Mouse (Mus musculus) embryo, embryonic 11 days (tissue): Measurements from ENCODE around the gene Zfp523.
A peak's percentile ranks its signal among the peaks of the same experiment; 100 is the strongest.

ENCODE experiments used
- DNase-seq: peaks from one replicate; pipeline ENCODE4 v3.0.0-alpha.2; 2015

The Zfp523 gene

DNA sequence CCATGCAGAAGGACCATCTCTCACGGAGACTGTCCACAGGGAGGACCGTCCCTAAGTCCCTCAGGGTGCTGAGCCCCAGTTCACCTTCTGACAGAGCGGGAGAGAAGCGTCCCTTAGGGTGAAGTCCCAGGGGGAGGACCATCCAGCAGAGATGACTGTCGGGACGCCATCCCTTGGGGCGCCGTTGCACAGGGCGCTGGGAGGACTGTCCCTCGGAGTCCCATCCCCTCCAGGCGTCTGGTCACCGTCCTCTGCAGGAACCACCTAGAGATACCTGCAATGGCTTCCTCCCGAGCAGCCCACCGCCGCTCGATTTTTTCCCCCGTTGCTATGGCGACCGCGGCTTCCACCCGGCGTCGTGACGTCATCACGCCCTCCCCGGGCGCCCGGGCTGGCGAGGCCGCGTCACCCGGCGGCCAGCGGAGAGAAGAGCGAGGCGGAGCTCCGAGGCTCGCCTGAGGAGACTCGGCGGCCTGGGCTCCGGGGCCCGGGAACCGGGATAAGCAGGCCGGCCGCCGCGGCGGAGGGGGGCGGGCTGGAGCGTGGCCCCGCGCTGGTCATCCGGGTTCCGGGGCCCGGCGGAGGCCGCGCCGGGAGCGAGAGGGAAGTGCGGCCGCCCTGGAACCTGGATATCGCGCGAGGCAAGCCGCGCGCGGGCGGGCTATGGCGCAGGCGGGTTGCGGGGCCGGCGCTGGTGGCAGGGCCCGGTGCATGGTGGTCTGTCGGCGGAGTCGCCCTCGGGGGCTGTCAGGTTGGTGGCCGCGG, at the start of gene Zfp523:
Gene Zfp523 (plus strand): TSS at position 355 of the 765 bp plus-strand sequence.
- DNase-seq: peak; percentile 96

DNA sequence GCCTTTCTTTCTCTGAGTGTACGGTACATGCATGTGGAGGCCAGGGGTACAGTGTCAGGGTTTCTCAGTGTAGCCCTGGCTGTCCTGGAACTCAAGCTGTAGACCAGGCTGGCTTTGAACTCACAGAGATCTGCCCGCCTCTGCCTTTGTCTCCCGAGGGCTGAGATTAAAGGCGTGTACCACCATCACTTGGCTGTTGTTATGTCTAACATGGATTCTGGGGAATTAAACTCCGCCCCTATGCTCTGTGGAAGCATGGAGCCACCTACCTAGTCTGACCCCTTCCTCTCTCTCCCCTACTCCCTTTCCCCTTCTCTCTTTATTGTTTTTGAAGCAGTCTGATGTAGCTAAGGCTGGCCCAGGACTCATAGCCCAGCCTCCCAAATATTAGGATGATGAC, 47.1 kb upstream of the Zfp523 start:
- DNase-seq: no peak

- no peak for DNase-seq
Observed at GRCm38 (mm10) chr17:28130391-28131125, 46.4 kb upstream of the Zfp523 start.

DNA sequence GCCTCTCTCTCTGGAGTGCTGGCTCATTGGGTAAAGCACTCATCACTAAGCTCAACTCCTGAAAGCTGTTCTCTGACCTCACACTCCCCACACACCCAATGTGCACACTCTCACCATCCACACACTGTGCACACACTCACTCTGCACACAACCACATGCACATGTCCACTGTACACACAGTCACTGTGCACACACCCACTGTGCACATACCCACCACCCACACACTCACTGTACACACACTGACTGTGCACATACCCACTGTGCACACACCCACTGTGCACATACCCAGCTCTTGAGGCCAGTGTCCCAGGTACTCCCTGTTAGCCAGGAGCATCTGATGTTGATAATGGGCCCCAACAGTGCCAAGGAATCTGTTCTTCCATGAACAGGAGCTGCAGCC, 45.8 kb upstream of the Zfp523 start:
- DNase-seq: no peak

DNA sequence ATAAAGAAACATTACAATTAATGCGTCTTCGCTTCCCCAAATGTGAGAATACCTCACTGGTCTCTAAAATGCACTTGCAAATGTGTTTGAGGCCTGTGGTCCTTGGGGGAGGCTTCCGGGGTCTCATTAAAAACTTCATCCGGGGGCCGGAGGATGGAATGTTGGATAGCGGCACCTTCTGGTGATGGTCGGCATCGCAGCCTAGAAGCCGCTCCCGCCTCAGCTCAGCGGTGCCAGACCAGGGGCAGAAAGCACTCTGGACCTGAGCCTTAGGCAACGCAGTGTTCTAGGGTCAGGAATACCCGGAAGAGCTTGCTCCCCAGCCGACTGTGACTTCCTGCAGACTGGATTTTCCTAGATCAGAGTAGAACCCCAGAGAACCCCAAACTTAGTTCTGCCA, 43.7 kb upstream of the Zfp523 start:
- DNase-seq: peak; percentile 83

GRCm38 (mm10) chr17:28135496-28135895, 41.4 kb upstream of the Zfp523 start:
- no peak for DNase-seq

DNA sequence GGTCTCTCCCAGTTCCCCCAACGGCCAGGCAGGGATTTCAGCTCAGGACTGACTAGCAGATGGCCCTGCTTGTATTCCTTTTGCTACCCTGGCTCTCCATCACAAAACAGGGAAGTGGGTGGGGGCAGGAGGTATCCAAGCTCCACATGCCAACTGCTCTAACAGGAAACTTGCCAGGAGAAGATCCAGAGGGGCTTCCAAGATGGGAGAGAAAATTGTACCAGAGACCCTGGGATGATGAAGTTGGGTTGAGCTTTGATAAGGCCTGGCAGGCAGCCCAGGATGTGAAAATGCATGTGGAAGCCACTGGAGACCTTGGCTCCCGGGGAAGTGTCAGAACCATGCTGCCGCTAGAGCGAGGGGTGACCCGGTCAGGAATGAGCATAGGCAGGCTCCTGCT, 40.7 kb upstream of the Zfp523 start:
- no peak for DNase-seq

- no peak for DNase-seq
Observed at GRCm38 (mm10) chr17:28138013-28138412, 38.9 kb upstream of the Zfp523 start.

GRCm38 (mm10) chr17:28138685-28139084, 38.2 kb upstream of the Zfp523 start:
- DNase-seq: no peak

GRCm38 (mm10) chr17:28140431-28141204, 36.3 kb upstream of the Zfp523 start:
- peak; percentile 55 for DNase-seq

GRCm38 (mm10) chr17:28141205-28141650, 35.7 kb upstream of the Zfp523 start:
- no peak for DNase-seq

DNA sequence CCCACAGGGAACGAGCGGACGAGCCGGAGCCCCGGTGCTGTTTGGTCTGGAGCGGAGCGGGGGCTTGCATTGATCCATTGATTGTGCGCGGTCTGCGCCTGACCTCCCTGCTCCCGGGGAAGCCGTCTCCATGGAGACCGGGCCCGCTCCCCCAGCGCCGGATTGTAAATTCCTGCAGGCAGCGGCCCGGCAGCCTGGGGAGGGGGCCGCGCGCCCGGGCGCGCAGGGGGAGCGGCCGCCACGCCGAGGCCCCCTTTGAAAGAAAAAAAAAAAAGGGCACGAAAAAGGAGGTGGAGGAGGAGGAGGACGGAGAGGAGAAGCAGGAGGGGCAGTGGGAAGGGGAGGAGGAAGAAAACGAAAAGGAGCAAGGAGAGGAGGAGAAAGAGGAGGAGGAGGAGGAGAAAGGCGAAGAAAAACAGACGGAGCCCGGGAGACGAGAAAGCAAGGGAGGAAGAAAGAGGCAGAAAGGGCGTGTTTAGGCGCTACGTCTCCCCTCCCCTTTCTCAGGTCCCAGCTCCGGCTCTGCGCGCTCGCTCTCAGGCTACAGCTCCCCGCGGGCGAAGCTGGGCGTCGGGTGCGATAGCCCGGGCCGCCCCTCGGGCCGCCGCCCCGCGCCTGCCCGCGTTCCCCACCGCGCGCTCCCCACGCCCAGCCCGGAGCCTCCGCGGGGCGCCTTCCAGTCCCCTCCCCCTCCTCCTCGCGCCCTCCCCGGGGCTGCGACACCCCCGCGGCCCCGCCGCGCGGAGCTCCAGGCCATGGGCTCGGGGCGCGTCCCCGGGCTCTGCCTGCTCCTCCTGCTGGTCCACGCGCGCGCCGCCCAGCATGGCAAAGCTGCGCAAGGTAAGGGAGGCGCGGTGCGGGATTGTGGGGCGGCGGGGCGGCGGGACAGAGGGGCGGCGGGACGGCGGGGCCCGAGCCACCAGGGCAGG, 34.9 kb upstream of the Zfp523 start, which contains the start of gene Scube3:
Gene Scube3 (plus strand): TSS at position 371 of the 929 bp plus-strand sequence.
- DNase-seq: peak; percentile 89

GRCm38 (mm10) chr17:28142700-28143610, 34.0 kb upstream of the Zfp523 start:
- DNase-seq: peak; percentile 71

DNA sequence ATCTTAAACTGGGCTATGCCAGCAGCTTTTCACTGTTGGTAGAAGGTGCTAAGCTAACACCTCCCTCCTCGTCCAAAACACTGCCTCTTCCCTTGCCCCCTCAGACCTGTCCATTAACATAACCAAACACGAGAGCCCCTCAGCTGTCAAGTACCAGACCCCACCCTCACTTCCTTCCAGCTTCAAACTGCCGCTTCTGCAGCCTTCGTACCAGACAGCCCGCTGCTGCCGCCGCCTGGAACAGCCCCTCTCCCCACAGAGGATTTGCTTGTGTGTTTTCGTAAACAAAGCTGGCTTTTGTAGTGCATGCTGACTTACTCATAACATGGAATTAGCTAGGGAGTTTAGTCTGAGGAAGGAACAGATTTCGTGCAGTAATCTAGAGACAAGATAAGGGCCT, 33.2 kb upstream of the Zfp523 start:
- DNase-seq: peak; percentile 63

DNA sequence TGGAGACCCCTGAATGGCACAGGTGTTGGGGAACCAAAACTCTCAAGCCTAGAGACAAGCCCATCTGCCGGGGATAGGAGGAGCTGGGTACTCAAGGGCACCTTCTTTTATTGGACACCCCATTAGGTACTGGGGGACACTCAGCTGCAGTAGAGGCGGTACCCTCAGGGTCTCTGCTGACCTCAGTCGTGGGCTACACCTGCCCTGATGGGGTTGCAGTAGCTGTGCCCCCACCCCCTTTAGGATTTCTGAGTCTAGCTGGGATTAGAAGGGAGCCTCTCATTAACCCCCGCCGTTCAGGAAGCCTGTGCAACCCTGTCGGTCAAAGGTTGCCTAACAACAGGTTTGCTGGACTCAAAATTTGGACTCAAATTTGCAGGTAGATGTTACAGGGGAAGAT, 32.7 kb upstream of the Zfp523 start:
- DNase-seq: peak; percentile 29

- no peak for DNase-seq
Observed at GRCm38 (mm10) chr17:28148288-28148687, 28.6 kb upstream of the Zfp523 start.

DNA sequence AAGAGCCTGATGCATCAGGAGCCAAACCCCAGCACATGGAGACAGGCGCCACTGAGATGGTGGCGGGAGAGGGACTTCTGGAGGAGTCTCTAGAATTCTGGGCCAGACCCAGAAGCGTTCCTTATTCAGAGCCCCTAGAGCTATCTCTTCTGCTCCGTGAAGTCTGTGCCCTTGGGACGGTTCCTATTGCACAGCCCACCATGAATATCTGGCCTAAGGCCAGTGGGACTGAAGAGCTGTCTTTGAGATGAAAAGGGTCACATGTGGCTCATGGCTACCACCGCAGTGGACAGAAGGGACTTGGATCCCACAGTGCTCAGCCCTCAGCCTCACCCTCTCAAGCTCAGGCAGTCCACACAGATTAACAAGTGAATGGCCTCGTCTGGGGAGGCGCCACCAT, 27.2 kb upstream of the Zfp523 start:
- DNase-seq: no peak

DNA sequence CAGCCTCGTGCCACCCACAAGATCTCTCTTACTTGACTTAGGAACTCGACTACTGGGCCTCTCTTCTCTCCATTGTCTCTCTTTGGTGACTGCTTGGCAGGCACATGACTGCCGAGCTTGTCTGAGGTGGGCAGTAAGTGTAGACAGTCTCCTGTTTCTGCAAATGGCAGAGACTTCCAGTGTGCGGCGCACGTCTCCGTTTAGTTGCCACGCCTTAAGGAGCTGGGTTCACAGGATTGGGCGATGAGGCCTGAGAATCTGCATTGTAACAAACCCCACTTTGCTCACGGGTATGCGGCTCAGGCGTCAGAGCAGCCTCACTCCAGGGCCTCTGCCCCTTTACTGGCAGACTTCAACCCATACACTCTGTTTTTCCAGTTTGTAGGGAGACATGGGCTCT, 26.5 kb upstream of the Zfp523 start:
- no peak for DNase-seq

DNA sequence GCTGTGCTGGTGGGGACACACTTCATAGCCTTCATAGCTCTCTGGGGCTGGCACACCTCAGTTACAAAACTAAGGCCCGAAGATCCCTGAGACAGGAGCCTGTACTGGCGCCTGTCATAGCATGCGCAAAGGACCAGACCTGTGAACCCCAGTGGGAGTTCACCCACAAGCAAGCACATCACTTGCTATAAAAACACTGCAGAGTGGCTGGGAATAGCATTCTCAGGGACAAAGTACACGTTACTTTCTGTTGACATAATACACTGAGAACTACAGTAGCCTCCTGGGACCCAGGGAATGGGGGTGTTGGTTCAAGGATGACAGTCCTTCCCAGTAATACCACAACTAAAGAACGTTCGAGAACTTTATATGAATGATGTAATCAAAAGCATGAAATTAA, 23.8 kb upstream of the Zfp523 start:
- no peak for DNase-seq

DNA sequence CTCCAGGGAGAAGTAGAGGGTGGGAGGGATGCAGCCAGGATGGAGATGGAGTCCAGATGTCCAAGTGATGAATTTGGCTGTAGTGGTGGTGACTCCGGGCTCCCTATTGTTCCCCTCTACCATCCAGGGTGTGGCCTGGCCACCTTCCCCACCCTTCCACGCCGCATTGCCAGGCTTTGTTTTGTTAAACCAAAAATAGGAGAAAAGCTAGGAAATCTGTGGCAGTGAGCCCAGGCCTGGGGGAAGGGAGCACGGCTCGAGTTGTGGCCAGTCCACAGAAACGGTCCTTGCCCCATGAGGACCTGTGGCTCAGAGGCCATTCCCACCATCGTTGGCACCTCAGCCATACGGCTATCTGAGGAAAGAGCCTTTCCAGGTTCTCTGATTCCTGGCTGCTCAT, 22.0 kb upstream of the Zfp523 start:
- DNase-seq: no peak

DNA sequence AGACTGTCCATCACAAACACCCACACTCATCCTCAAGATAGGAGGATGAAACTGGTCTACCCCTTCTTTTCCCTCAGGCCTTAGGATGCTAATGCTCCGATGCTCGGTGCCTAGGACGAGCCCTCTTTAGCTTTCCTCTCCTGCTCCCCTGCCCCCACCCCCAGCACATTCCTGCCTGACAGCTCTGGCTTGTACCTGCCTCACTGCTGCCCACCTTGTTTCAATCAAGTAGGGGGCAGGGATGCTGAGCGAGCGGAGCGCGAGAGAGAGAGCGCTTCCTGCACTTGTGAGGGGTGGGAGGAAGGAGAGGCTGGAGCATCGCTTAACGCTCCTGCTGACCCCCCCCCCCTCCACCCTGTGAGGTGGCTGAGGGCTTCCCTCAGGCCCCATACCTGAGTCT, 16.6 kb upstream of the Zfp523 start:
- DNase-seq: peak; percentile 58
